Mouse (Mus musculus) E14TG2a.4 (cell line): Measurements from ENCODE around the gene Rdh9.

Source experiments
- CTCF ChIP-seq: conservative IDR thresholded peaks from 2 replicates; pipeline ENCODE4 v1.5.1; 2014; ENCODE audit warnings: low read length
- NANOG ChIP-seq: IDR thresholded peaks from 2 replicates; pipeline ENCODE4 v1.6.1; 2014; ENCODE audit warnings: borderline replicate concordance, low read length, mixed read lengths
- POU5F1 ChIP-seq: IDR thresholded peaks from 2 replicates; pipeline ENCODE4 v1.6.1; 2014; ENCODE audit warnings: low read length, borderline replicate concordance

DNA sequence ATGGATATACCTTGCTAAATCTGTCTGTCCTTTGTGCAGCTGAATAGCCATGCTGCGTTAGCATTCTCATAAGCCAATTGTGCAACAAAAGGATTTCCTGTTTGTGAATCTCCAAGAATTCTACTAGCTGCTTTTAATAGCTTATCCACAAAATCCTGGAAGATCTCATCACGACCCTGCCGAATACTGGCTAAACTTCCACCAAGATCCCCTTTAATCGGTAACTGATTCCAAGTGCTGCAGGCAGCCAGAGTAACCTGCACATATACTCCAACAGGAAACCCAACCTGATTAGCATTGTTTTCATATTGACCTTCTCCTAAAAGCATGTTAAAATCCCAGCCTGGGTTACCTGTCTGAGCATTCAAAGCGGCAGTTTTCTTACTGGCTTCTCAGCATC is 59.1 kb downstream of the Rdh9 start:
- TF ChIP-seq CTCF = no peak
- TF ChIP-seq POU5F1 = no peak
- TF ChIP-seq NANOG = no peak
